Mouse (Mus musculus) lung, embryonic 14.5 days (tissue): ENCODE results near the gene Ext2. TPM values are rescaled to one million over a fixed set of nuclear protein-coding genes. Genes with fewer than 3 reads are reported as not detected.

ENCODE experiments used
- ATAC-seq: fragments of 200-750 bp; cut with Nextera tagmentation; 2 replicates; pipeline ENCODE4 v1.8.0; 2017; ENCODE audit warnings: mild to moderate bottlenecking, moderate TSS enrichment, moderate library complexity; ENCODE audit not compliant: insufficient read depth
- DNase-seq: peaks from one replicate; pipeline ENCODE4 v3.0.0-alpha.2; 2015
- H3K27ac ChIP-seq: fragments of 300-500 bp; sonication (generic); 2 replicates; pipeline ENCODE4 v1.5.1; 2014; ENCODE audit warnings: low read depth, mild to moderate bottlenecking, moderate library complexity
- H3K27me3 ChIP-seq: fragments of 300-500 bp; sonication (generic); 2 replicates; pipeline ENCODE4 v1.6.1; 2014; ENCODE audit warnings: low read length, control low read depth; ENCODE audit not compliant: insufficient read depth
- H3K36me3 ChIP-seq: fragments of 300-500 bp; sonication (generic); 2 replicates; pipeline ENCODE4 v1.6.1; 2014; ENCODE audit warnings: control low read depth; ENCODE audit not compliant: insufficient read depth
- H3K4me1 ChIP-seq: fragments of 300-500 bp; sonication (generic); 2 replicates; pipeline ENCODE4 v1.6.1; 2014; ENCODE audit warnings: antibody characterized with exemption, control low read depth; ENCODE audit not compliant: insufficient read depth
- H3K4me2 ChIP-seq: fragments of 300-500 bp; sonication (generic); 2 replicates; pipeline ENCODE4 v1.6.1; 2014; ENCODE audit warnings: mild to moderate bottlenecking
- H3K4me3 ChIP-seq: fragments of 300-500 bp; sonication (generic); 2 replicates; pipeline ENCODE4 v1.5.1; 2014; ENCODE audit warnings: low read depth, low read length
- H3K9ac ChIP-seq: fragments of 300-500 bp; sonication (generic); 2 replicates; pipeline ENCODE4 v1.6.1; 2014
- H3K9me3 ChIP-seq: fragments of 300-500 bp; sonication (generic); 2 replicates; pipeline ENCODE4 v1.6.1; 2016; ENCODE audit warnings: low read depth, low read length, control low read depth
- CTCF ChIP-seq: IDR thresholded peaks from 2 replicates; pipeline ENCODE4 v1.5.1; 2016; ENCODE audit warnings: antibody characterized with exemption, low read depth
- WGBS: fragments of 180-500 bp; shearing (Covaris S2); extraction: QIAGEN DNeasy Blood & Tissue Kit; methylation state at CpG from one replicate; pipeline ENCODE4 v1.1.7; 2014; 5-methylcytosine and 5-hydroxymethylcytosine counted together
- polyA plus RNA-seq: library from polyadenylated mRNA; unstranded; fragments of >200 nt; fragmentation: Nextera tagmentation; extraction: Ambion mirVana; gene quantifications from 2 replicates; pipeline ENCODE4 v1.2.1, GENCODE M21; 2014

The Ext2 gene
- polyA plus RNA-seq, 1 experiment from 2014 or later, result 138 TPM

GRCm38 (mm10) chr2:93769875-93770274 lies 52.5 kb downstream of the Ext2 start:
- no peak for ATAC-seq
- whole genome bisulfite sequencing, result 80% methylated on average over 6 of the region's 6 CpGs

GRCm38 (mm10) chr2:93765721-93766120 lies 56.6 kb downstream of the Ext2 start:
- no peak for ATAC-seq

More at GRCm38 (mm10) chr2:93769875-93770274, 52.5 kb downstream of the Ext2 start:
- Histone ChIP-seq H3K27me3 (no peaks in the 10 kb centered on the region), H3K4me2 (no peak overlapping the region), H3K9me3 (no peaks in the 10 kb centered on the region), H3K4me1 (no peaks in the 10 kb centered on the region), H3K27ac (no peak overlapping the region), H3K4me3 (no peak overlapping the region), H3K9ac (no peak overlapping the region), H3K36me3 (peaks cover 5% of the 10 kb centered on the region; the same call in 1 of the 2 replicates)
- DNase-seq, result no peak
- TF ChIP-seq CTCF, result no peak

GRCm38 (mm10) chr2:93764211-93764610 lies 58.2 kb downstream of the Ext2 start:
- no peaks in the 10 kb centered on the region for H3K4me1 ChIP-seq
- H3K9ac ChIP-seq, result no peak overlapping the region
- peaks cover 26% of the 10 kb centered on the region for H3K36me3 ChIP-seq
- no peaks in the 10 kb centered on the region for H3K27me3 ChIP-seq
- no peak for TF ChIP-seq CTCF
- DNase-seq (no peak), ATAC-seq (no peak)
- no peak overlapping the region for H3K4me3 ChIP-seq
- no peaks in the 10 kb centered on the region for H3K9me3 ChIP-seq
- no peak overlapping the region for H3K27ac ChIP-seq
- 83% methylated on average over 3 of the region's 3 CpGs for WGBS
- H3K4me2 ChIP-seq, result no peak overlapping the region

More at GRCm38 (mm10) chr2:93765721-93766120, 56.6 kb downstream of the Ext2 start:
- WGBS, result 85% methylated on average over 5 of the region's 5 CpGs
- Histone ChIP-seq H3K4me3 (no peak overlapping the region), H3K9me3 (no peaks in the 10 kb centered on the region), H3K27me3 (no peaks in the 10 kb centered on the region), H3K27ac (no peak overlapping the region), H3K4me2 (no peak overlapping the region), H3K36me3 (peaks cover 23% of the 10 kb centered on the region), H3K4me1 (no peaks in the 10 kb centered on the region), H3K9ac (no peak overlapping the region)
- no peak for TF ChIP-seq CTCF
- no peak for DNase-seq

- DNase-seq, result no peak
- Histone ChIP-seq H3K9ac (no peak overlapping the region), H3K27ac (no peak overlapping the region), H3K4me1 (no peaks in the 10 kb centered on the region), H3K27me3 (no peaks in the 10 kb centered on the region), H3K4me2 (no peak overlapping the region), H3K4me3 (no peak overlapping the region), H3K9me3 (no peaks in the 10 kb centered on the region), H3K36me3 (peaks cover 21% of the 10 kb centered on the region)
- no peak for ATAC-seq
- TF ChIP-seq CTCF, result no peak
- WGBS, result 87% methylated on average over 3 of the region's 3 CpGs
Measured at GRCm38 (mm10) chr2:93760389-93760788, 62.0 kb downstream of the Ext2 start.

GRCm38 (mm10) chr2:93759173-93759572 lies 63.2 kb downstream of the Ext2 start:
- H3K9ac ChIP-seq, result no peak overlapping the region
- no peaks in the 10 kb centered on the region for H3K9me3 ChIP-seq
- H3K4me3 ChIP-seq, result no peak overlapping the region
- ATAC-seq, result no peak
- WGBS, result 46% methylated on average over 7 of the region's 7 CpGs
- peaks cover 21% of the 10 kb centered on the region for H3K36me3 ChIP-seq
- H3K27ac ChIP-seq, result no peak overlapping the region
- TF ChIP-seq CTCF, result no peak
- no peak for DNase-seq
- H3K27me3 ChIP-seq, result no peaks in the 10 kb centered on the region
- no peak overlapping the region for H3K4me2 ChIP-seq
- no peaks in the 10 kb centered on the region for H3K4me1 ChIP-seq

GRCm38 (mm10) chr2:93758298-93758697 lies 64.1 kb downstream of the Ext2 start:
- no peak overlapping the region for H3K4me3 ChIP-seq
- no peak overlapping the region for H3K9ac ChIP-seq
- no peak overlapping the region for H3K4me2 ChIP-seq
- 54% methylated on average over 6 of the region's 6 CpGs for WGBS
- H3K4me1 ChIP-seq, result no peaks in the 10 kb centered on the region
- no peaks in the 10 kb centered on the region for H3K9me3 ChIP-seq
- DNase-seq (no peak), ATAC-seq (no peak)
- peaks cover 21% of the 10 kb centered on the region for H3K36me3 ChIP-seq
- no peak for TF ChIP-seq CTCF
- H3K27me3 ChIP-seq, result no peaks in the 10 kb centered on the region
- H3K27ac ChIP-seq, result no peak overlapping the region

GRCm38 (mm10) chr2:93754366-93754765 lies 68.0 kb downstream of the Ext2 start:
- Histone ChIP-seq H3K27ac (no peak overlapping the region), H3K9me3 (no peaks in the 10 kb centered on the region), H3K4me1 (0 out of 2 replicates have a peak, but pooled peaks cover 5% of the 10 kb centered on the region), H3K4me3 (no peak overlapping the region), H3K4me2 (no peak overlapping the region), H3K36me3 (no peaks in the 10 kb centered on the region), H3K27me3 (no peaks in the 10 kb centered on the region), H3K9ac (no peak overlapping the region)
- no peak for TF ChIP-seq CTCF
- 86% methylated on average over 2 of the region's 2 CpGs for WGBS
- ATAC-seq (no peak), DNase-seq (no peak)
